Mouse (Mus musculus) thymus, adult 2 months (tissue): ENCODE measurements around the gene Phtf2.
"Not testable (repeated sequence)": the region's sequence is repeated elsewhere in the genome, so short reads cannot be mapped to it uniquely, and the experiment has no call there.

Experiments used
- CTCF ChIP-seq: fragments of 200-500 bp; IDR thresholded peaks from 2 replicates; pipeline ENCODE4 v1.5.1; 2012; ENCODE audit warnings: mild to moderate bottlenecking, control low read depth, low read length, moderate library complexity, borderline replicate concordance; ENCODE audit not compliant: control insufficient read depth, poor library complexity, insufficient read depth; ENCODE audit errors: extremely low read depth
- POLR2A ChIP-seq: fragments of 200-500 bp; IDR thresholded peaks from 2 replicates; pipeline ENCODE4 v1.6.1; 2012; ENCODE audit warnings: mild to moderate bottlenecking, low read length, control low read depth, moderate library complexity; ENCODE audit not compliant: control insufficient read depth, poor library complexity, insufficient read depth; ENCODE audit errors: extremely low read depth

DNA sequence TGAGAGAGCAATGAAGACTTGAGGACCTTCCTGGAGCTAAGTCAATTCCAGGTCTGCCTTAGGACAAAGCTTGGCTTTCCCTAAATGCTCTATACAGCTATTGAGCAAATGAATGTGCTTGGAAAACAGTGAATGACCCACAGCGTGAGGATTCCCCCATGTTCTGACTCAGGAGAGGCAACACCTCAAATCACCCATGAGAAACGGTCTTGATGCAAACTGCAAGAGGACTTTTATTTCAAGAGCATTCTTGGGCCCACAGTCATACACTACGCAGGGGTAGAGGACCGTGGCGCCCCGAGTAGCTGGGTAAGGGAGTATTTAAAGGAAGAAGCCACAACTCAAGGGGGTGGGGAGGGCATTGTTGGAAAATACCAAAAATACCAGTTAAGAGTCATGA lies 165.9 kb downstream of the Phtf2 start:
- not testable (repeated sequence) for TF ChIP-seq CTCF, POLR2A
